Mouse (Mus musculus): ENCODE results near the gene Vps18. TPM values are rescaled to one million over a fixed set of nuclear protein-coding genes. Genes with fewer than 3 reads are reported as not detected.

The Vps18 gene
- total RNA-seq, 4 experiments from 2014 or later: 46.8 to 52.2 (median 49.4) TPM

DNA sequence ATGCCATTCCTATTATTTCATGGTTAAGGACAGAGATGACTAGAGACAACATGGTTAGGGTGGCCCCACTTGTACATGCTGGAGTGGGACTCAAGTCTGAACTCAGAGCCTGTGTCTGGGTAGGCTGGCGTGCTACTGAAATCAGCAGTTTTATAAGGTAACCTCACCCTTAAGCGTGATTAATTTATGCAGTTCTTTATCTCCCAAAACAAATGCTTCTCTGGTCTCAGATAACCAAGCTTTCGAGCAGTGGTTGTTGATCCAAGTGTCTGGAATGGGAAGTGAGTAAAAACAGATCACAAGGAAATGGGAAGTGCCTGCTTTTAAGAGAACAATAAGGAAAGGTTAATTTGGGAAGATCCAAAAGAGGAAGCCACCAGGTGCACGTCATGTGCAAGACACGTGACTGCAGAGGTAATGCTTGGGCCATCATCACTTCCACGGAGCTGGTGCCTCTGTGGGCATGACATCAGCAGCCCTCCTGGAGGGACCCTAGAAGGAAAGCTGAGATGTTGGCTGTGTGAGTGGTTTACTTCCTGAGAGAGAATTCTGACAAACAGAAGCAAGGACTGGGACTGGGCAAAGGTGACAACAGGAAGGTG lies 56.1 kb downstream of the Vps18 start:
- DNase-seq (ENCODE audit: low spot score in 2 of 2): no peak

Other genes with a start within 250 kb of the Vps18 start
- gene Knl1, start 241.6 kb upstream of the Vps18 start, total RNA-seq (2022): 1 to 10 TPM in 1 of 4 experiments, under 1 TPM in 3; 0.21 to 1.0 (median 0.29) TPM
- gene Rad51, start 175.9 kb upstream of the Vps18 start, total RNA-seq (2022): 1 to 10 TPM in 2 of 4 experiments, under 1 TPM in 2; 0.54 to 4.2 (median 1.2) TPM
- 10 to 100 TPM; 39.4 to 58.8 (median 48.2) TPM for gene Rmdn3, start 131.7 kb upstream of the Vps18 start, total RNA-seq (2022)
- not detected for gene Gchfr, start 121.0 kb upstream of the Vps18 start, total RNA-seq (2022)
- gene Gm14137, start 114.2 kb upstream of the Vps18 start, total RNA-seq (2022): under 1 TPM in 1 of 4 experiments, not detected in 3; 0.16 TPM
- 10 to 100 TPM; 29.3 to 44.8 (median 35.4) TPM for gene Zfyve19, start 80.1 kb upstream of the Vps18 start, total RNA-seq (2022)
- 10 to 100 TPM; 15.9 to 21.6 (median 19.1) TPM for gene Dnajc17, start 79.9 kb upstream of the Vps18 start, total RNA-seq (2022)
- not detected for gene Ppp1r14d, start 58.8 kb upstream of the Vps18 start, total RNA-seq (2022)
- 1 to 10 TPM; 2.0 to 3.7 (median 3.2) TPM for gene Spint1, start 51.4 kb upstream of the Vps18 start, total RNA-seq (2022)
- gene Rhov, start 17.5 kb upstream of the Vps18 start, total RNA-seq (2022): 10 to 100 TPM; 11.1 to 12.5 (median 11.7) TPM
- gene Dll4, start 37.0 kb downstream of the Vps18 start, total RNA-seq (2022): 1 to 10 TPM; 2.0 to 3.9 (median 3.0) TPM
- gene Chac1, start 62.5 kb downstream of the Vps18 start, total RNA-seq (2022): 10 to 100 TPM in 1 of 4 experiments, 1 to 10 TPM in 3; 6.9 to 10.9 (median 8.1) TPM
- gene Ino80, start 188.9 kb downstream of the Vps18 start, total RNA-seq (2022): 10 to 100 TPM; 21.1 to 24.9 (median 23.3) TPM

Data from left cerebral cortex, adult 8-10 months (tissue).